Mouse (Mus musculus): ENCODE data around the gene Fam129b.

Fam129b gene

DNA sequence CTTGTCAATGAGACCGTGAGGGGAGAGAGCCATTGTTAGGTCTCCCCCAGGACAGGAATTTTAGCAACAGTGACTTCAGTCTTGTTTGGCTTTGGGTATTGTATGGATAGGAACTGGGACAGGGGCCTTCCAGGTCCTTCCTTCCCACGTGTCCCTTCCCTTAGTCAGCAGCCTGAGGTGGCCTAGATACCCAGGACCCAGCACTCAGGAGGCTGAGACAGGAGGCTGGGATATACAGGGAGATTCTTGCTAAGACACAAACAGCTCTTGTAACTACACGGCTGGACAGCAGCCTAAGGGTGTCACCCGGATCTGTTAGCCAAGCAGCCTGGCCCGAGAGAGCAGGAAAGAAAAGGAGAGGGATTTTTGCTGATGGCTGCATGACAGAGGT is 16.3 kb upstream of the Fam129b start:
- no peak for DNase-seq (ENCODE audit: low spot score)

DNA sequence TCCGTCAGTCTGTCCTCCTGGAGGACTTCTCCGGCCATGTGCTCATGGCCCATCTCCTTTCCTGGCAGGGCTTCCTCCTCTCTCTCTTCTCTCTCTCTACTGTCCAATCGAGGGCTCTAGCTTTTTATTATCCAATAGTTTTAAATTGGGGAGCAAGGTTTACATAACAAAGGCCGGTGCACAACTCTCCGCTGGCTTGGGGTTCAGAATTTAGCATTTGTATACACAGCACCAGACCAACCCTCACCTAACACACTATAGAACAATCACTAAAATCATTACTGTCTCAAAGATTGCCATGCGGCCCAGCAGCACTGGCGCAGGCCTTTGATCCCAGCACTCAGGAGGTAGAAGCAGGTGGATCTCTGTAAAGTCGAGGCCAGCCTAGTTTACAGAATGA is 15.1 kb upstream of the Fam129b start:
- DNase-seq (ENCODE audit: low spot score) = no peak

GRCm38 (mm10) chr2:32863317-32863716 is 12.6 kb upstream of the Fam129b start:
- DNase-seq (ENCODE audit: low spot score) = no peak

DNA sequence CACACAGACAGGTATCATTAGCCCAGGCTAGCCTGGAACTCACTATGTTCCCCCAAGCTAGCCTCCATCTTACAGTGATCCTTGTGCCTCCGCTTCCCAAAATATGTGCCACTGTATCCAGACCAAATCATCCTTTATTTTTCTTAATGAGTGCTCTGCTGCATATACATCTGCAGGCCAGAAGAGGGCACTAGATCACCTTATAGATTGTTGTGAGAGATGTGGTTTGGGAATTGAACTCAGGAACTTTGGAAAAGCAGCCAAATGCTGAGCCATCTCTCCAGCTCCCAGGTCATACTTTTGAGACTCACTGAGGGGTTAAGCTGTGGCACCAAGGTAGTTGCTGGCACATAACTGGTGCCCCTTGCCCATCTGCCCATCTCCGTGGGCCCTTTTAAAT is 11.2 kb upstream of the Fam129b start:
- peak; percentile 38 for DNase-seq (ENCODE audit: low spot score)

- DNase-seq (ENCODE audit: low spot score) = no peak
Observed at GRCm38 (mm10) chr2:32867354-32867753, 8.6 kb upstream of the Fam129b start.

- no peak for DNase-seq (ENCODE audit: low spot score)
Observed at GRCm38 (mm10) chr2:32869721-32870274, 6.1 kb upstream of the Fam129b start.

DNA sequence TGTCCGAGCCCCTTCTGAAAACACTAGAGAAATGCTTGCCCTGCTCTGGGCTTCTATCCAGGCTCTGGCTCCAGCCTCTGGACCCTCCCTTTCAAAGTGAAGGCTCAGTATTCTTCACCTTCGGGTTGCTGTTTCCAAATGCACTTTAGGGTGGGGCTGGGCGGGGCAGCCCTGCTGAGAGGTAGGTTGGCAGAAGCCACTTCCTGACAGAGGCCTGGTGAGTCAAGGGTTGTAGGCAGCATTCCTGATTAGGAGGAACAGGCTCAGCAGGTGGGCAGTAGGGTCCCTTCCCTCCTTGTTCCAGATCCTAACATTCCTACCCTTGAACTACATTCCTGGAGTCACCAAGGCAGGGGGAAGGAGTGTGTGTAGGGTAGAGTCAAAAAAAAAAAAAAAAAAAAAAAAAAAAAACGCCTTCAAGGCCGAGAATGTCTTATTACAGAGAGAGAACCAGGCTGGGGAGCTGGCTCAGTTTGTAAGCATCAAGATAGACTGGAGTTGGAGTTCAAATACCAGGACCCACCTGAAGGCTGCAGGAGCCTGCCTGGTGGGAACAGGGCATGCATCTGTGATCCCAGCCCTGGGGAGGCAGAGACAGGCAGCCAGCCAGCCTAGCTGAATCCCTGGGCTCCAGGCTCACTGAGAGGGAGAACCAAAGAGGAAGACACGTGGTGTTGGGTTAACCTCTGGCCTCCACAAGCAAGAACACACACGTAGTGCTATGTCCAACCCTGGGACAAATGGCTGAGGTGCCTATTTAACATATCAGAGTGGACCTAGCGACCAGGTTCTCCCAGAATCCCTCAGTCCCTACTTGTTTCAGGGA is 5.4 kb upstream of the Fam129b start:
- DNase-seq (ENCODE audit: low spot score) = no peak

DNA sequence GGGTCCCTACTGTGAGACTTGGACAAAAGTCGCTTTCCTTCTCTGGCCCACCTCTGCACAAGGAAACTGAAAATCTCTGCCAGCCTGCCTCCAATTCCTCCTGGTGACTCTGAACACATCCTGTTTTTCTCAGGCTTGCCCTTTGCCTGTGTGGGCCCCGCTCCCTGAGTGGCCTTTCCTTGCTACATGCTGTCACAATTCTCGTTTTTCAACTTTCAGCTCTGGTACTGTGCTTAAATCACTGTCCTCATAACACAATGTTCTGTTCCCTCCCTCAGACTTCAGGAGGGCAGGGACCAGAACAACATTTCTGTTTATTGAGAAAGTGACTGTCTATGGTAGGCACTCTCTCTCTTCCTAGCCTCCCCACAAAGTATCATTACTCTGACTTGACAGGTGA is 1.8 kb upstream of the Fam129b start:
- no peak for DNase-seq (ENCODE audit: low spot score)

GRCm38 (mm10) chr2:32874951-32875674 is 801 bp upstream of the Fam129b start:
- no peak for DNase-seq (ENCODE audit: low spot score)

- no peak for DNase-seq (ENCODE audit: low spot score)
Observed at GRCm38 (mm10) chr2:32876490-32877302, 782 bp downstream of the Fam129b start.

DNA sequence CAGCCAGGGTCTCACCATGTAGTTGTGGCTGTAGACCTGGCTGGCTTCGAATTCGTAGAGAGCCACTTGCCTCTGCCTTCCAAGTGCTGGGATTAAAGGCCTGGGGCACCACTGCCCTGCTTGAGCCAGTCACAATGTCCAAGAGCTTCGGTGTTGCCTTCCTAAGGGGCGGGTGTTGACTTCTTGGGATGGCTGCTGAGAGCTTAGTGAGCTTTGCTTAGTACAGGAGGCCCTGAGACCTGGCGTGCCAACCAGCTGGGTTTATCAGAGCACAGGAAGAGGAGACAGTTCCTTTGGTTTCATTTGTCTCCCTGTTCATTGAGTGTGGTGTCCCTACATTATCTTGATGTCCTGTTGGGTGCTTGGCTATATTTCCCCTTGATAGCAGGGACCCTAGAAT is 1.4 kb downstream of the Fam129b start:
- DNase-seq (ENCODE audit: low spot score) = no peak

GRCm38 (mm10) chr2:32877761-32878393 is 2.0 kb downstream of the Fam129b start:
- no peak for DNase-seq (ENCODE audit: low spot score)

DNA sequence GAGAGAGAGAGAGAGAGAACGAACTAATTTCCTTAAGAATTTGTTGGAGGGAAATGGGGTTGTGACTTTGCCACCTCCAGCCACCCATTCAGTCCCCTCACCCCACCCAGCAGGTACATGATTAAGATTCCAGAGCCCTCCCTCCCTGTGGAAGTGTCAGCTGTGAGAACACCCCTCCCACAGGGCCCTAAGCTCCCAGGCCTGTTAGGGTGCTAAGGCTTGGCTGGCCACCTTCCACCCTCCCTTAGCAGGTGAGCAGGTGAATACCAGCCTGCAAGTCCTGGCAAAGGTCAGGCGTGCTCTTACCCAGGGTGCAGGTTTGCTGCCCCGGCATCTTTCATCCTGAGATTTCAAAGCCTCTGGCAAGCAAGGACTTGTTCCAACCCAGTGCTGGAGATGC is 2.5 kb downstream of the Fam129b start:
- no peak for DNase-seq (ENCODE audit: low spot score)

GRCm38 (mm10) chr2:32879593-32879992 is 3.7 kb downstream of the Fam129b start:
- no peak for DNase-seq (ENCODE audit: low spot score)

DNA sequence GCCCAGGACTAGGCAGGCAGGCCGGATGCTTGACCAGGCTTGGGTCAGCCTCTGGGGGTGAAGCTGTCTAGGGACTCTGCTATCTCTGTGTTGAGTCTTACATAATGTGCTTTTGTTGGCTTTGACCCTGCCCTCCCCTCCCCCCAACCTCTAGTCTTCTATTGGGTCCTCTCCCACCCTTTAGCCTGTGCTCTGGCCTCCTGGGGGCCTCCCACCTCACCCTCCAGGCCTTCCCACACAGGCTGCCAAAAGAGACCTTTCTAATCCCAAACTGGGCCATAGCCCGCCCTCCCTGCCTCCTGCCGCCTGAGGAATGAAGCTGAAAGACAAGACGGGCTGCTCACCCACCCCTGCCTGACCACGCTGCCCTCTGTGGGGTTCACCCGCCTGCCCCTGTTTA is 5.1 kb downstream of the Fam129b start:
- DNase-seq (ENCODE audit: low spot score) = no peak

- peak; percentile 58 for DNase-seq (ENCODE audit: low spot score)
Observed at GRCm38 (mm10) chr2:32881723-32882122, 5.8 kb downstream of the Fam129b start.

GRCm38 (mm10) chr2:32882283-32883043 is 6.5 kb downstream of the Fam129b start:
- no peak for DNase-seq (ENCODE audit: low spot score)

DNA sequence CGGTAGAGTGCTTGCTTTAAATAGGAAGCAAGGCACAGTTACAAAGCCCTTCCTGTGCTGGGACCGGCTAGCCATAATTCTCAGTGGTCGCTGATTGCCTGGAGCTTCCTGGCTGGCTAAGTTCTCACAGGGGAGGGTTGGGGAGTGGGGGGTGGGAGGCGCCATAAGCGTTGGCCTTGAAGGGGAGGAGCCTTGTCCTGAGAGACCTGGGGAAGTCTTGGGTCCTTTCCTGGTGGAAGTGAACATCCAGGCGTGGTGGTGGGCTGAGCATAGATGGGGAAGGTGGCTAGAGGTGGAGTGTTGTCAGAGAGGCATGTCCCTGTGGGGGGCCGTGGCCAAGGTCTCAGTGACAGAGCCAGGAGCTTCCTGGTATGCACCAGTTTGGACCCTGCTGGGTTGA is 8.8 kb downstream of the Fam129b start:
- DNase-seq (ENCODE audit: low spot score) = no peak

DNA sequence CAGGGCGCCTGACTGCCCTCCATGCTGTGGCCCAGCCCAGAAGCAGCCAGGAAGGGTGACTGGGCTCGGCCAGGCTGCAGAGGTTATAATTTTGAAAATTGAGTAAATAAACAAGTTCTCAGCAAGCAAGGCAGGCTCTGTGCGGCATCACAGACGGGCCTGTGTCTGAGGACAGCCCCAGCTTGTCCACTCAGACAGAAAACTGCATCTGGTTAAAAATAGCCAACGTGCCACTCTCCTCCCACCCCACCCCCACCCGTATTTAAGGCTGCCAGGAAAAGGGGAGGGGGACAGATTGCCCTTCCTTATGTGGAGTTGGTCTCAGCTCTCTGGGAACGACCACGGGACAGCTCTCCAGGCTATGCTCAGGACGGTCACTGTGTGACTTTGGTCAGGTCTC is 12.1 kb downstream of the Fam129b start:
- DNase-seq (ENCODE audit: low spot score) = no peak

- no peak for DNase-seq (ENCODE audit: low spot score)
Observed at GRCm38 (mm10) chr2:32888551-32888950, 12.6 kb downstream of the Fam129b start.

- no peak for DNase-seq (ENCODE audit: low spot score)
Observed at GRCm38 (mm10) chr2:32890280-32890679, 14.4 kb downstream of the Fam129b start.

All from ovary, postnatal 14 days (tissue).